Mouse (Mus musculus) left cerebral cortex, postnatal 36 days (tissue): Measurements from ENCODE around the gene Icos. TPM values are rescaled to one million over a fixed set of nuclear protein-coding genes. Genes with fewer than 3 reads are reported as not detected.

Source experiments
- DNase-seq, 2 experiments: peaks; one replicate each; pipeline ENCODE4 v3.0.0; 2021 to 2022; ENCODE audit warnings: low spot score in 2 of 2, mixed read lengths in 1 of 2
- intact Hi-C: fragments of 180-260 bp; cut with DNase I; formaldehyde crosslinking; loops from one replicate; pipeline ENCODE4 v1.15.1; 2025
- total RNA-seq, 2 experiments: library from RNA; stranded (reverse); gene quantifications; 2 replicates each; pipeline ENCODE4 v1.2.3; 2021

Icos gene
- total RNA-seq, 2 experiments from 2014 or later = 0.15 TPM; not detected in 1

- intact Hi-C loops = no loop called here
- DNase-seq = no peak
These were observed 18.5 kb upstream of the Icos start for GRCm38 (mm10) chr1:60959246-60959645.

- intact Hi-C loops = no loop called here
- DNase-seq = no peak
These were observed 17.3 kb upstream of the Icos start for GRCm38 (mm10) chr1:60960451-60960850.

GRCm38 (mm10) chr1:60961080-60961479, 16.6 kb upstream of the Icos start:
- DNase-seq = peak; percentile 36 to 58
- intact Hi-C loops = no loop called here

GRCm38 (mm10) chr1:60962095-60962494, 15.6 kb upstream of the Icos start:
- intact Hi-C loops = no loop called here
- DNase-seq = no peak

GRCm38 (mm10) chr1:60967521-60967920, 10.2 kb upstream of the Icos start:
- intact Hi-C loops = no loop called here

GRCm38 (mm10) chr1:60970846-60971245, 6.9 kb upstream of the Icos start:
- intact Hi-C loops = no loop called here
- no peak for DNase-seq

More at GRCm38 (mm10) chr1:60967521-60967920, 10.2 kb upstream of the Icos start:
- no peak for DNase-seq

GRCm38 (mm10) chr1:60974221-60974620, 3.5 kb upstream of the Icos start:
- intact Hi-C loops = no loop called here
- no peak for DNase-seq

GRCm38 (mm10) chr1:60975646-60976294, 2.0 kb upstream of the Icos start:
- intact Hi-C loops = no loop called here

GRCm38 (mm10) chr1:60979126-60979842, 1.6 kb downstream of the Icos start:
- intact Hi-C loops = no loop called here
- DNase-seq = no peak

More at GRCm38 (mm10) chr1:60975646-60976294, 2.0 kb upstream of the Icos start:
- DNase-seq = no peak

GRCm38 (mm10) chr1:60979843-60980235, 2.1 kb downstream of the Icos start:
- DNase-seq = no peak
- intact Hi-C loops = no loop called here

- intact Hi-C loops = no loop called here
- DNase-seq = no peak
These were observed 7.3 kb downstream of the Icos start for GRCm38 (mm10) chr1:60985075-60985474.

GRCm38 (mm10) chr1:60986141-60986540, 8.4 kb downstream of the Icos start:
- intact Hi-C loops = no loop called here
- no peak for DNase-seq

GRCm38 (mm10) chr1:60989086-60989485, 11.4 kb downstream of the Icos start:
- no peak for DNase-seq
- intact Hi-C loops = no loop called here

GRCm38 (mm10) chr1:60990305-60990704, 12.6 kb downstream of the Icos start:
- intact Hi-C loops = no loop called here
- no peak for DNase-seq

- no peak for DNase-seq
- intact Hi-C loops = no loop called here
These were observed 20.4 kb downstream of the Icos start for GRCm38 (mm10) chr1:60998008-60998557.

- DNase-seq = no peak
- intact Hi-C loops = no loop called here
These were observed 21.0 kb downstream of the Icos start for GRCm38 (mm10) chr1:60998689-60999088.

GRCm38 (mm10) chr1:61001786-61002354, 24.1 kb downstream of the Icos start:
- intact Hi-C loops = no loop called here

GRCm38 (mm10) chr1:61006229-61006628, 28.5 kb downstream of the Icos start:
- DNase-seq = no peak
- intact Hi-C loops = no loop called here

More at GRCm38 (mm10) chr1:61001786-61002354, 24.1 kb downstream of the Icos start:
- DNase-seq = no peak

- intact Hi-C loops = no loop called here
- DNase-seq = no peak
These were observed 29.8 kb downstream of the Icos start for GRCm38 (mm10) chr1:61007516-61007915.

GRCm38 (mm10) chr1:61016578-61017118, 38.9 kb downstream of the Icos start:
- DNase-seq = no peak
- intact Hi-C loops = no loop called here
